Mouse (Mus musculus): Measurements from ENCODE around the gene 4933430I17Rik.
A peak's percentile ranks its signal among the peaks of the same experiment; 100 is the strongest.
"Not testable (repeated sequence)": the region's sequence is repeated elsewhere in the genome, so short reads cannot be mapped to it uniquely, and the experiment has no call there.

DNA sequence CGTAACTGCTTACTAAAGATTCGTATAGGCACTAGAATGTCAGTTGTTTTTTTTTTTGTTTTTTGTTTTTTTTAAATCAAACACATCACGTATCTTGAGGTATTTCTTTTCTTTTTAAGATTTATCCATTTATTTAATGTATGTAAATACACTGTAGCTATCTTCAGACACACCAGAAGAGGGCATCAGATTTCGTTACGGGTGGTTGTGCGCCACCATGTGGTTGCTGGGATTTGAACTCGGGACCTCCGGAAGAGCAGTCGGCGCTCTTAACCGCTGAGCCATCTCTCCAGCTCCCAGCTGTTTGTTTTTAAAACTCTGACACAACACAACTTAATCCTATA, 45.6 kb upstream of the 4933430I17Rik start:
- not testable (repeated sequence) for TF ChIP-seq POLR2A, EP300 (IDR thresholded peaks at IDR 0.05; ENCODE audit: insufficient read depth, low read depth, low read length)
- TF ChIP-seq CTCF (IDR thresholded peaks at IDR 0.05): peak; percentile 57

Data from heart, adult 2 months (tissue).